Mouse (Mus musculus) stomach, postnatal 0 days (tissue): ENCODE data around the gene Psmd13. TPM values are rescaled to one million over a fixed set of nuclear protein-coding genes. Genes with fewer than 3 reads are reported as not detected.

Experiments used
- ATAC-seq: fragments of 200-750 bp; cut with Nextera tagmentation; 2 replicates; pipeline ENCODE4 v1.8.0; 2017; ENCODE audit not compliant: low FRiP score, low TSS enrichment
- DNase-seq: peaks from one replicate; pipeline ENCODE4 v3.0.0-alpha.2; 2016; ENCODE audit warnings: low spot score
- H3K27ac ChIP-seq: fragments of 300-500 bp; sonication (generic); replicated peaks from 2 replicates; pipeline ENCODE4 v1.5.1; 2014; ENCODE audit warnings: mild to moderate bottlenecking, control low read depth
- H3K27me3 ChIP-seq: fragments of 300-500 bp; sonication (generic); 2 replicates; pipeline ENCODE4 v1.6.1; 2014; ENCODE audit warnings: low read length; ENCODE audit not compliant: control insufficient read depth, insufficient read depth
- H3K36me3 ChIP-seq: fragments of 300-500 bp; sonication (generic); 2 replicates; pipeline ENCODE4 v1.6.1; 2014; ENCODE audit warnings: low read length, mixed read lengths; ENCODE audit not compliant: control insufficient read depth, insufficient read depth
- H3K4me1 ChIP-seq: fragments of 300-500 bp; sonication (generic); replicated peaks from 2 replicates; pipeline ENCODE4 v1.6.1; 2014; ENCODE audit warnings: antibody characterized with exemption; ENCODE audit not compliant: control insufficient read depth, insufficient read depth
- H3K4me2 ChIP-seq: fragments of 300-500 bp; sonication (generic); replicated peaks from 2 replicates; pipeline ENCODE4 v1.6.1; 2014; ENCODE audit warnings: low read depth, mild to moderate bottlenecking, control low read depth, moderate library complexity
- H3K4me3 ChIP-seq: fragments of 300-500 bp; sonication (generic); 2 replicates; pipeline ENCODE4 v1.5.1; 2014; ENCODE audit warnings: low read depth, low read length, control low read depth
- H3K9ac ChIP-seq: fragments of 300-500 bp; sonication (generic); 2 replicates; pipeline ENCODE4 v1.6.1; 2014; ENCODE audit warnings: mild to moderate bottlenecking, low read length, control low read depth, mixed read lengths
- H3K9me3 ChIP-seq: fragments of 300-500 bp; sonication (generic); 2 replicates; pipeline ENCODE4 v1.6.1; 2016; ENCODE audit warnings: low read length; ENCODE audit not compliant: control insufficient read depth
- CTCF ChIP-seq: IDR thresholded peaks from 2 replicates; pipeline ENCODE4 v1.5.1; 2016; ENCODE audit warnings: antibody characterized with exemption, low read depth, mild to moderate bottlenecking, moderate library complexity
- EP300 ChIP-seq: optimal IDR thresholded peaks from 2 replicates; pipeline ENCODE3; 2016; ENCODE audit warnings: antibody characterized with exemption
- WGBS: fragments of 180-500 bp; shearing (Covaris S2); extraction: QIAGEN DNeasy Blood & Tissue Kit; methylation state at CpG from one replicate; pipeline ENCODE4 v1.1.7; 2014; 5-methylcytosine and 5-hydroxymethylcytosine counted together
- polyA plus RNA-seq: library from polyadenylated mRNA; unstranded; fragments of >200 nt; fragmentation: Nextera tagmentation; extraction: Ambion mirVana; gene quantifications from 2 replicates; pipeline ENCODE4 v1.2.1, GENCODE M21; 2015

Psmd13 gene
- polyA plus RNA-seq, 1 experiment from 2014 or later, result 160 TPM

- DNase-seq, result no peak
- Histone ChIP-seq H3K4me2 (no peak overlapping the region), H3K4me1 (no peaks in the 10 kb centered on the region), H3K36me3 (peaks cover 19% of the 10 kb centered on the region), H3K27me3 (no peaks in the 10 kb centered on the region), H3K27ac (no peak overlapping the region), H3K4me3 (no peak overlapping the region), H3K9ac (no peak overlapping the region), H3K9me3 (no peaks in the 10 kb centered on the region)
- no peak for ATAC-seq
- WGBS, result 86% methylated on average over 7 of the region's 7 CpGs
- no peak for TF ChIP-seq EP300
- TF ChIP-seq CTCF, result no peak
Observed at GRCm38 (mm10) chr7:140897863-140898262, 16.1 kb downstream of the Psmd13 start.

DNA sequence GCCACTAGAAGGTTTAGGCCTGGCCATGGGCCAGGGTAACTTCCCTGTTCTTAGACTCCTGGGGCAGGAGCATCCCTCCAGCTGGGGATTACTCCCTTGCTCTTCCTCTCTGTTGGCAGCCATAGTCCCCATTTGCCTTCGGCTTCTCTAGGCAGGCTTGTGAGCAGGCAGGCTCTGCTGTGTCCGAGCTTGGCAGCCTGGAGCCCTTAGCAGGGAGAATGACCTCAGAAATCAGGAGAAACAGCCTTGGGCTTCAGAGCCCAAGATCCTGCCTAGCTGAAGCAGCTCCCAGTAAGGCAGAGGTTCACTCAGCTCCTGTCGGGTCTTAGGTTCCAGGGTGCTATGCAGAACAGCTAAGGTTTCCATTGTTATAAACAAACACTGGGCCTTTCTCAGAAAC is 17.4 kb downstream of the Psmd13 start:
- H3K4me2 ChIP-seq, result no peak overlapping the region
- no peaks in the 10 kb centered on the region for H3K27me3 ChIP-seq
- H3K36me3 ChIP-seq, result peaks cover 14% of the 10 kb centered on the region

GRCm38 (mm10) chr7:140900220-140900619 is 18.5 kb downstream of the Psmd13 start, which contains the start of gene Cox8b:
Gene Cox8b (minus strand): TSS chr7:140900446.
- WGBS, result 62% methylated on average over 10 of the region's 10 CpGs
- 0 out of 2 replicates have a peak within 1 kb of the TSS, but pooled peaks have one; percentile 4 for H3K27ac ChIP-seq
- no peak for DNase-seq

More for the DNA sequence above, 17.4 kb downstream of the Psmd13 start:
- DNase-seq (no peak), ATAC-seq (no peak)
- Histone ChIP-seq H3K4me1 (no peaks in the 10 kb centered on the region), H3K9ac (peak overlapping the region; percentile 35; the same call in 1 of the 2 replicates), H3K4me3 (no peak overlapping the region), H3K9me3 (no peaks in the 10 kb centered on the region), H3K27ac (no peak overlapping the region)
- no peak for TF ChIP-seq CTCF
- TF ChIP-seq EP300, result no peak
- 66% methylated on average over 3 of the region's 3 CpGs for WGBS

GRCm38 (mm10) chr7:140902036-140902875 is 20.5 kb downstream of the Psmd13 start:
- 0 out of 2 replicates have a peak overlapping the region, but pooled peaks have one; percentile 18 for H3K9ac ChIP-seq
- ATAC-seq, result no peak
- H3K36me3 ChIP-seq, result peaks cover 7% of the 10 kb centered on the region; the same call in 1 of the 2 replicates
- no peaks in the 10 kb centered on the region for H3K27me3 ChIP-seq
- H3K9me3 ChIP-seq, result no peaks in the 10 kb centered on the region
- H3K4me1 ChIP-seq, result no peaks in the 10 kb centered on the region
- 75% methylated on average over 15 of the region's 15 CpGs for WGBS
- H3K4me3 ChIP-seq, result no peak overlapping the region
- no peak for TF ChIP-seq CTCF
- H3K4me2 ChIP-seq, result no peak overlapping the region
- no peak overlapping the region for H3K27ac ChIP-seq
- DNase-seq, result no peak

More at GRCm38 (mm10) chr7:140900220-140900619, 18.5 kb downstream of the Psmd13 start, which contains the start of gene Cox8b:
- no peaks in the 10 kb centered on the region for H3K9me3 ChIP-seq
- TF ChIP-seq EP300 (no peak), CTCF (no peak)
- H3K4me2 ChIP-seq, result no peak within 1 kb of the TSS
- no peak within 1 kb of the TSS for H3K9ac ChIP-seq
- no peak within 1 kb of the TSS for H3K4me3 ChIP-seq
- peaks cover 7% of the 10 kb centered on the region; the same call in 1 of the 2 replicates for H3K36me3 ChIP-seq
- no peaks in the 10 kb centered on the region for H3K27me3 ChIP-seq
- H3K4me1 ChIP-seq, result no peaks in the 10 kb centered on the region
- no peak for ATAC-seq

- Histone ChIP-seq H3K4me3 (no peak overlapping the region), H3K9ac (no peak overlapping the region), H3K4me2 (no peak overlapping the region), H3K27ac (no peak overlapping the region), H3K9me3 (no peaks in the 10 kb centered on the region), H3K36me3 (peaks cover 3% of the 10 kb centered on the region; the same call in 1 of the 2 replicates), H3K27me3 (no peaks in the 10 kb centered on the region), H3K4me1 (no peaks in the 10 kb centered on the region)
- ATAC-seq (peak; percentile 64), DNase-seq (peak; percentile 79)
- TF ChIP-seq CTCF (peak; percentile 94), EP300 (no peak)
- 27% methylated on average over 13 of the region's 13 CpGs for WGBS
Observed at GRCm38 (mm10) chr7:140903212-140903611, 21.4 kb downstream of the Psmd13 start.

GRCm38 (mm10) chr7:140905642-140906081 is 23.9 kb downstream of the Psmd13 start:
- H3K4me1 ChIP-seq, result 0 out of 2 replicates have a peak, but pooled peaks cover 3% of the 10 kb centered on the region
- H3K9me3 ChIP-seq, result no peaks in the 10 kb centered on the region
- WGBS, result 67% methylated on average over 2 of the region's 2 CpGs
- DNase-seq (no peak), ATAC-seq (no peak)
- H3K4me2 ChIP-seq, result no peak overlapping the region
- H3K36me3 ChIP-seq, result no peaks in the 10 kb centered on the region
- H3K27me3 ChIP-seq, result no peaks in the 10 kb centered on the region
- H3K27ac ChIP-seq, result no peak overlapping the region
- no peak overlapping the region for H3K4me3 ChIP-seq
- TF ChIP-seq CTCF, result no peak
- no peak for TF ChIP-seq EP300
- no peak overlapping the region for H3K9ac ChIP-seq
